Mouse (Mus musculus): ENCODE results near the gene Akap8l.

Akap8l gene

DNA sequence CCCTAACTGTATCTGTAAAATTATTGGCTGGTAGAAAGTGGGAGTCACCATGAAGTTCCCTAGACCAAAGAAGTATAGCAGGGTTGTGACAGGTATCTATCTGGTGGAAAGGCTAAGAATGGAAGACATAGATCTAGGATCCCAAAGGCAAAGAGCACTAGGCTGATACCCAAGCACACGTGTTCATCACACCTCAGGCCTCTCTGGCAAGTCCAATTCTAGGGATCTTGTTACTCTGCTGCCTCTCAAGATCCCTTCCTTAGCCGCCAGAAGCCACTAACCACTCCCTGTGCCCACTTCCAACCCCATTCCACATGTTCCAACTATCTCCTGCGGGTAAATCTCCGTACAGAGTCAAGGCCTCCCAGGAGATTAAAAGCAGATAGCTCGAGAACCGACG, 30.5 kb downstream of the Akap8l start:
- no peak for DNase-seq (ENCODE audit: low spot score)

DNA sequence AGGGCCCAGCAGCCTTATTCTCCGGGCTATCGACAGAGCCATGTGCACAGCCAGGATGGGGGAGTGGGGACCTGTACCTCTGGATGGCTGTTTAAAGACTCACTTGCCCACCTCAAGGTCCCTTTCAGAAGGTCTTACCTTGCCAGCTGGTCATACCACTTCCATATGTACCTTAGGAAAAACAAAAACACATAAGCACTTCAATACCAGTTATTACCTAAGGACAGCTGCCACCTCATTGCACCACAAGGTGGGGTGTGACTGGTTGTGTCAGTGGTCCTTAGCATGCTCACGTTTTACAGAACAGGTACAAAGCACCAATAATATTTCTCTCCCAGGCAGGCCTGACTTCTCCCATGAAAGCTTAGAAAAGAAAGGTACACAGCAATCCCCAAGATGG, 32.7 kb downstream of the Akap8l start:
- no peak for DNase-seq (ENCODE audit: low spot score)

DNA sequence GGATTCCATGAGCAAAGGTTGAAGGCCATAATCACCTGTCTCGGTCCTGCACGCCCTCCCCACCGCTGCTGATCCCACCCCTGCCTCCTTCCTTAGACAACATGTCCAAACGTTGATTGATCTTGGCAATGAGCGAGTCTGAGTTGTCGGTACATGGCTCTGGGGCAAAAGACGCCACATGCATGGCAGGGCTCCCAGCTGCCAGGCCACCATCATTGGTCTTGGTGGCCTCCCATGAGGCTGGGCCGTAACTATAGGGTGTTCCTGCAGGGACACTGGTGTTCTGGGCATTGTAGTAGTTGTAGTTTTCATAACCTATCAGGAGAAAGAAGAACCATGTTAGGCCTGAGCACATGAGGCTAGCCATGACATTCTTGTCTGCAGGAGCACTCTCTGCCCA, 33.4 kb downstream of the Akap8l start:
- no peak for DNase-seq (ENCODE audit: low spot score)

DNA sequence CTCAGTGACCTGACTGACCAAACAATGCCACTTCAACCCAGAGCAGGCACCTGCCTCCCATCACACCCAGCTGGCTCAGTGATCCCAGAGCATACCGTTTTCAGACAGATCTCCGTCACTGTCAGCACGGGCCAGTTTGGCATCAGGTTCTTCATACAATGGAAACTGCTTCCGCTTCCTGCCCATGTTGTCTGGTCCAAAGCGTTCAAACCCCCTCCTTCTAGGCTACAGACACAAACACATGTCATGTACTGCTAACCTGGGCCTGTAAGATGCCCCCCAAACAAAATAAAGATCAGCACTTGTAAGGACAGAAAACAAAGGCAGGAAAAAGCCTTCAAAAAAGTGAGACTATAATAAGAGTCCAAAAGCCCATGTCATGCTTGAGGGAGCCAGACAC, 34.8 kb downstream of the Akap8l start:
- no peak for DNase-seq (ENCODE audit: low spot score)

DNA sequence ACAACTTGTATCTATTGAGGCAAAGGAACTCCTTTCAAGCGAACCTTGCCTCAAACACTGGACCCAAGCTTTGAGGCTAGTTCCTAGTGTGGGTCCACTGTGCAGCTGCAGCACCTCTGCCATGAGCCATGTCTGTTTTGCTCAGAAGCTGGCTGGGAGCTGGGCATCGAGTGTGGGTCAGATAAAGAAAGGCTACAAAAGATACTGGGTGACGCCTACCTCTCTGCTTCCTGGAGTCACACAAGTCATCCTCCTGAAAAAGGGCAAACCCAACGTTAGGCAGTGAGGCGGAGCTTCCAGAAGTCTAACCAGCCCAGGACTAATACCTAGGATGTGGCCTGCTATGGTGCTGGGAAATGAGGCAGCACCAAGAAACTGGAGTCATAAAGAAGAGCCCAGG, 36.5 kb downstream of the Akap8l start:
- no peak for DNase-seq (ENCODE audit: low spot score)

DNA sequence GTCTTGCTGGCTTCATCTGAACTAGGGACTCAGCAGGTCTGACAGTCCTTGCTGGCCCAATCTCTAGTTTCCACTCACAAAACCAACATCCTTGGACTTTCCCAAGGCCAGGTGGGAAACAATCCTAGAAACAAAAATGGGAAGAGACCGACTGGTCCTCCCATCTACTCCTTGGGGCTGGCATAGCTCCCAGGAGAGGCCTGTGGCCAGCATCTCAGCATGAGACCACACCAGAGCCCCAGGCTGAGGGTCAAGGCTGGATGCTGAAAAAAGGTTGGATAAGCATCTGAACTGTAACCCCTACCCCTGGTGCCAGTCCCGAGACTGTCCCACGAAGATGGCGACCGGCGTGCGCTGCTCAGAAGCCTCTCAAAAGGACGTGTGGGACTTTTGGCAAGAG, 37.6 kb downstream of the Akap8l start:
- no peak for DNase-seq (ENCODE audit: low spot score)

DNA sequence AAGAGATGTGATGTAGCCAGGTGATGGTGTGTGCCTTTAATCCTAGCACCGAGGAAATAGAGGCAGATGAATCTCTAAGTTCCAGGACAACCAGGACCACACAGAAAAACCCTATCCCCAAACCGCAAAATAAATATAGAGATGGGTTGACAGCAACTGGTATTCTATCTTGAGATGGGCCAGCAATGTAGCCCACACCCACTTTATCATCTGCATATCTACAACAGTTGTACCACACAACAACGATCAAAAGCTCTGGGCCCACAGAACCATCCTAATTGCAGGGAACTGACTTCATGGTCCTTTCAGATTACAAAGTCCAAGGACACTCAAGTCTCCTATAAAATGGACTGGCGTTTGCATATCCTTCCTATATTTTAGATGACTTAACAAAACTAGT, 42.4 kb downstream of the Akap8l start:
- DNase-seq (ENCODE audit: low spot score) = no peak

DNA sequence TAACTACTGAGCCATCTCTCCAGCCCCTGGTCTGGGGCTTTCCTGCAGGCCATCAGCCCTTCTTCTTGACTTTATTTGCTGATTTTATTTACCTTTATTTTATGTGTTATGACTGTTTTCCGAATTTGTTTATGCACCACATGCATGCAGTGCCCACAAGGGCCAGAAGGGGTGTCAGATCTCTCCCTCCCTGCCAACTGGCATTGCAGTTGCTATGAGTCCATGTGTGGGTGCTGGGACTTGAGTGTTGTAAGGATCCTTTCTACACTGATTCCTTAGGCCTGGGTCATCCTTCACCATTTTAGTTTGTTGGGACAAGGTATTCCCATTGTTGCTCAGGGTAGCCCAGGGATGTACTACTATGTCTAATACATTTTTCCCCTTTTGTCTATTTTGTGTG, 52.3 kb downstream of the Akap8l start:
- no peak for DNase-seq (ENCODE audit: low spot score)

DNA sequence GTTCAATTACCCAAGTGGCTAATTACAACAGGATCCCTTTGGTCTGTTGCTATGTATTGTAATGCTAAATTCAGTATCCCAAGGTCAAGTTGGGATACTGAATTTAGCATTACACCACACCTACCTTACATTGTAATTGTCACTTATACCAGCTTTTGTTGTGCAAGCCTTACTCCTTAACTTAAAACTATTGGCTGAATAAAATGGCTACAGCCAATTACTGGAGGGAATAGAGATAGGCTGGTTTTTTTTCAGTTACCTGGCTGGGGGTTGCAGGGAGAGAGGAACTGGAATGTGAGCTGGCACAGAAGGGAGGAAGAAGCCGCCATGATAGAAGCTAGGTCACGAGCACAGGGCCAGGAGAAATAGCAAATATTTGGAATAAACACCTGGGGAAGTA, 54.5 kb downstream of the Akap8l start:
- no peak for DNase-seq (ENCODE audit: low spot score)

DNA sequence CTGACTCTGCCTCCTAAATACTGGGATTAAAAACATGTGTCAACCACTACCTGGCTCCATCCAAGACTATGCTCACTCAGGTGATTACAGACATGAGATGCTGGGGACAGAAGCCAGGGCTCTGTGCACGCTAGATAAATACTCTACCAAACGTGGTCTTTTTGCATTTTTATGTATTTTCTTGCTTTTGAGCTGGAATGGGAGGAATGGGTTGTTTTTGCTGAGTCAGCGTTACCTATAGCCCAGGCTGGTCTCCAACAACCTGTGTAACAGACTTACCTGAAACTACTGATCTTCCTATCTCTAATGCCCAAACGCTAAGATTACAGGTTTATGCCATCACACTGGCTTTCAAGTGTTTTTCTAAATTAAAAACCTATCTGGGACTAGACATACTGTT, 55.2 kb downstream of the Akap8l start:
- no peak for DNase-seq (ENCODE audit: low spot score)

DNA sequence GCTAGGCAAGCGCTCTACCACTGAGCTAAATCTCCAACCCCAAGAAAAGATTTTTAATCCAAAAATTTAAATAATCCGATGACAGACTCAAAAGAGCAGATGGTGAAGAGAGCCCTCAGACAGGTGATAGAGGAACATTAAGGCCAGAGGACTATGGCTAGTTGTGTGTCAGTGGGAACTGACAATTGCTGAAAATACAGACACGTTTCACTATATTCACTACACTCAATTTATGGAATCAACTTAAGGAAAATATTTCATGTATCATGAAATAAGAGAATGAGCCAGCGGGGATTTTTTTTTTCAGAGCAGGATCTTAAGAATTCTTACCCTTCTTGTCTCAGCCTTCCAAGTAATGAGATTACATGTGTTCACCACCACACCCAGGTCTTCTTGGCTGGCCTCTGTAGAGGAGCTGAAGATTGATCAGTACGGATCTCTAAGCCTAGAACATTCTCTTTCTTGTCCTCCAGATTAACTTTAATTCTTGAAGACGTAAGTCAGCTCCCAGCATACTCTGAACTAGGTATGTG, 65.2 kb downstream of the Akap8l start:
- no peak for DNase-seq (ENCODE audit: low spot score)

DNA sequence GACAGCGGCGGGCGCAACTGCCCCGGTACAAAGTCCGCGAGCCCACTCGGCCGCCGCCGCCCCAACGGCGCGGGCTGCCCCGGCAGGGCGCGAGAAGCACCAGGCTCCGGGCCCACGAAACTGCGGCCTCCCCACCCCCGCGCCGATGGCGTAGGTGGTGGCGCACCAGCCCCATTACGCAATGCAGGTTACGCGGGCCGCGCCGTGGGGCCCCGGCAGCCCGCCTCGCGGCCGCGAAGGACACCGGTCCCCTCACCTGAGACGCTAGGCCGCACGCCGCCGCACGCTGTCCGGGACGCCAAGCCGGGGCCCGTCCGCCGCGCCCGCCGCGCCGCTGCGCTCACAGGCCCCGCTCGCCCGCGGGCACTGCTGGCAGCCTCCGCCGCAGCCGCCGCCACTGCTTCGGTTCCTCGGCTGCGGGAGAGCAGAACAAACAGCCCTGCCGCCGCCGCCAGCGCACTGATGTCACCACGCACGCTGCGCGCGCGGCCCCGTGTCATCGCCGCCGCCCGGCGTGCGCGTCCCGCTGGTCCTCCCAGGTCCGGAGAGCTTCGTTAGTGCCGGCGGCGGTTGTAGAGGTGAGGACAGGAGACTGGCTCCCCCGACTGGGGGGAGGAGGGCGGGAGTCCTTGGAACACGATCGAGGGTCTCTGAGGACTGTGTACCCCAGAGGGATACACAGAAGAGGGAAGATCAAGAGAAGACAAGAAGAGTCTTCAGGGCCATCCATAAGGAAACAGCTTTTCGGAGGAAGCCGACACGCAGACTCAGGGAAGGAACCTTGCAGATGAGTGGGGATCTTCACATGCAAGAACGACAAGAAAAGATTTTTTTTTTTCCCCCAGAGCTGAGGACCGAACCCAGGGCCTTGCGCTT, 65.9 kb downstream of the Akap8l start, which contains the start of gene Brd4:
TSS of gene Brd4 (minus strand) at position 461 of the 876 bp plus-strand sequence.
- peak; percentile 91 for DNase-seq (ENCODE audit: low spot score)

DNA sequence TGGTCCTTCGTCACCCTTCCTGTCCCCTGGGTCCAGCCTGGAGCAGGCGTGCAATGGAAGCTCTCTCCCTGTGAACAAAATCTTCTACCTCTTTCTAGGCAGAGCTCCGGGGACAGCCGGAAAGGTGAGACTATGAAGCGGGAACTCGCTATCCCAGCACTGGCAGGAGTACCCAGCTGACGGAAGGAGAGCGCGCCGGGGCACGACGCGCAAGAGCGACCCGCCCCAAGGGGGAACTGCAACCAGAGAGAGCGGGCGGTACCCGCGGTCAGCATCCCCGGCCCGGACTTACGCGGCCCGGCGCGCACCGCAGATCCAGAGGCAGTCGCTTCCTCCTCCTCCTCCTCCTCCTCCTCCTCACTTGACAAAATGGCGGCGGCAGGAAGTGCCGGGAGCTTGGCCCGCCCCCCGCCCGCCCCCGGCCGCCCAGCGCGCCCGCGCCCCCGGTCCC, 66.6 kb downstream of the Akap8l start:
- peak; percentile 70 for DNase-seq (ENCODE audit: low spot score)

DNA sequence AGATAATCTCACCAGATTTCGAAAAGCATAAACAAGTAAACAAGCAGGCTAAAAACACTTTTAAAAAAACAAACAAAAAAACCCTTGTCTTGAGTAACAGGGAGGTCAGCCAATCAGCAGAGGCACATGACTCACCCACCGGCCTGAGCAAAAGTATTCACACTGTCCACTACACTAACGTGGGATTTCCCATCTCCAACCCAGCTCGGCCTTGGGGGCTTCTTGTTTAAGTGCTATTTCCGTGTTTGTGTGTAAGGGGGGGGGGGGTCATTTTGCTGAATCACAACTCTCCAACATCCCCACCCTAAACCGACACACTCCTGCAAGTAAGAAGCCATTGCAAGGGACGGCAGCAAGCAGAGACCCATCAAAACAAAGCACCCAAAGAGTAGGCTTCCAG, 67.1 kb downstream of the Akap8l start:
- DNase-seq (ENCODE audit: low spot score) = no peak

DNA sequence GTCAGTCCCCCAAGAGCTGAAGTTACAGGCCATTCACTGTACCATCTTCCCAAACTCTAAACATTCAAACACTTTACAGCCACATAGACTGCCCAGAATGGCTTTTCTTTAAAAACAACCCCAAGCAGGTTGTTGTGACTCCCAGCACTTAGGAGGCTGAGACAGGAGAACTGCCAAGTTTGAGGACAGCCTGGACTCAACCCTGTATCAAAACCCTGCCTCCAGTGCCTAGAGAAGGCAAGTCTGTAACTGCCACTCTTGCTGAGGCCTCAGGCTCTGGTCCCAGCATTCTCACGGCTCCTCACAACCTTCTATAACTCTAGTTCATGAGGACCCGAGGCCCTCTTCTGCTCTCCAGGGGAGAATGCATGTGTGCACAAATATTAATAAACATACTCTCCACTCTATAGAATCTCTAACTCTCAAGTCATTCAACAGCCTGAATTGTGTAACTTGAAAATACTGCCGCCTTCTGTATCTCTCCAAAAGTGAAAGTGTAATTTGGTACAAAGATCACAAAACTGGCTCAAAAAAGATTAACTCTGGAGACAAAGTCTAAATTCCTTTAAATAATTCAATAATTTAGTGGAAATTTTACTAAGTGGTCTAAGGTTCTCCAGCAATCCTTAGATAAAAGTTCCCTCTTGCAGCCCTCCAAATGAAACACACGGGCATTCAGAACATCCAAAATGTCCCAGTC, 68.6 kb downstream of the Akap8l start:
- DNase-seq (ENCODE audit: low spot score) = no peak

DNA sequence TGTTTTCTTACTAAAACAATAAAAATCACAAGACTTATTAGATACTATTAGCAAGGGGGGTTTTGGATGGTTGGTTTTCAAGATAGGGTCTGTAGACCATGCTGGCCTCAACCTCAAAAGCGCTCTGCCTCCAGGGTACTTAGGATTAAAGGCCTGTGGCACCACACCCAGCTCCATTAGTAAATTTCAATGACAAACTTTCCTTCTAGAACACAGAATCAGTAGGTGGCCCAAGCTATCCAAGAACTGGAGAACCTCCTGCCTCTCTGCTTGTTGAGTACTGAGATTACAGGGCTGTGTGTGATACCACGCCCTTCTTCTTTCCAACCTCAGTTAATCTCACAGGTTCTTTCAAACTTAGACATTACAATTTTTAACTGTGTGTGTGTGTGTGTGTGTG, 69.3 kb downstream of the Akap8l start:
- no peak for DNase-seq (ENCODE audit: low spot score)

DNA sequence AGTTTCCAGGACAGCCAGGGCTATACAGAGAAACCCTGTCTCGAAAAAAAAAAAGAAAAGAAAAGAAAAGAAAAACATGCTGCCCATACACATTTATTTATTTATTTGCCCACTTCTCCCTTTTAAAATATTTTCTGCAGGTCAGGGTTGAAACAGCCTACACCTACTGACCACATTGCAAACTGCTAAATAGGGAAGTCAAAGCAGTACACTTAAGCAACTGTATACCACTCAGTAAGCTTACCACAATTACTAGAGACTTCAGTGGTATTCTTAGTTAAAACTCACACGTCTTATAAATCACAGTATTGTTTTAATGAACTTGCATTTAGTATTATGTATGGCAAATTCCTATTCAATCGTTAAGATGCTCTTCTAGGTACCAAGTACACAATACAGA, 69.8 kb downstream of the Akap8l start:
- DNase-seq (ENCODE audit: low spot score) = no peak

DNA sequence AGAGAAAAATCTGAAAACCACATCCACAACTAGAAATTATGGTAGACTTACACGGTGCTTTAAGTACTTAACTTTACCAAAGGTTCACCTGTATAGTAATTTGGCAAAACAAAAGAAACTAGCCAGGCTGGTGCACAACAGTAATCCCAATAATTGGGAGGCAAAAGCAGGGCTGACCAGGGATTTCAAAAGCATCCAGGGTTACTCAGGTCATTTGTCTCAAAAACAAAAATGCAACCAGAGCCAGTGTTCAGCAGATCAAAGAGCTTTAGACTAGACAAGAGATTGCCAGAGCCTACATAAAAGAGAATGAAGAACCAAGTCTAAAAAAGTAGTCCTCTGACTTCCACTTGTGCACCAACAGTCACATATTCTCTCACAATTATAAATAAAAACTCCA, 73.2 kb downstream of the Akap8l start:
- peak; percentile 38 for DNase-seq (ENCODE audit: low spot score)

DNA sequence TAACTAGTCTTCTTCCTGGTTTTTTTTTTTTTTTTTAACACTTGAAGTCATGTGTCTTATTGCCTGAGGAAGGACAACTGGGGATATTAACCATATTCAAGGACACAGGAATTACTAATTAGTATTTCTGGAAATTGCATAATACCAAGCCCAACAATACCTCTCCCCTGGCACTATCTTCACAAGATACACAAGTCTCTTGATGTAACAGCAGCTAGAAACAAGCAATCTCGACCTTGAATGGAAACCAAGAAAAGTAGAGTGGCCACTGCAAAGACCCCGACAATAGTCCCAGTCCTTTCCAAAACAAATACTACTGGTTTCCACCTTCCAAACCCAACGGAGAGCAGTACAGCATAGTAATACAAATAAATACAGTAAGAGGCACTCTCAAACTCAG, 74.8 kb downstream of the Akap8l start:
- DNase-seq (ENCODE audit: low spot score) = no peak

Data from T-cell, adult 2 months (primary cell).